In genomic region chr4:106749699-106750098, GRCm38 (mm10) we compare ENCODE assay signal across 8 mouse cellular contexts. TPM values are rescaled to one million over a fixed set of nuclear protein-coding genes. Genes with fewer than 3 reads are reported as not detected.
A peak's percentile ranks its signal among the peaks of the same experiment; 100 is the strongest.
DNase-seq lines count a peak whose midpoint lies in the region; ATAC-seq lines count a peak whose summit lies in the region.

No protein-coding gene starts in this region.

- H3K9me3 ChIP-seq in hindbrain, embryonic 14.5 days (ENCODE audit: control insufficient read depth, low read length): no peaks in the 10 kb centered on the region

- ATAC-seq in hindbrain, embryonic 14.5 days (ENCODE audit: low FRiP score): peak; percentile 86

- H3K27me3 ChIP-seq in hindbrain, embryonic 14.5 days (ENCODE audit: control insufficient read depth, insufficient read depth, low read length): no peaks in the 10 kb centered on the region

- H3K27ac ChIP-seq in hindbrain, embryonic 14.5 days: no peak overlapping the region

- peaks cover 20% of the 10 kb centered on the region for H3K4me1 ChIP-seq in hindbrain, embryonic 14.5 days (replicated peaks; ENCODE audit: control insufficient read depth, insufficient read depth, low read length)

- peak; percentile 57 for DNase-seq in WW6 (ENCODE audit: low read depth, low spot score)
- peak; percentile 76 to 79 for DNase-seq in cerebellum, postnatal 25 days
- peak; percentile 80 to 84 for DNase-seq in frontal cortex, postnatal 36 days (ENCODE audit: low spot score in 2 of 2)
- peak; percentile 74 for DNase-seq in hindbrain, embryonic 14.5 days (ENCODE audit: low spot score)
- DNase-seq in left cerebral cortex, adult 11 months (ENCODE audit: low spot score): peak; percentile 80
- DNase-seq in lung, postnatal 25 days (ENCODE audit: low spot score): peak; percentile 54
- peak; percentile 87 for DNase-seq in right cerebral cortex, adult 18-20 months
- DNase-seq in spleen, adult 18-20 months: no peak

- peak overlapping the region; percentile 8; the same call in 1 of the 2 replicates for H3K9ac ChIP-seq in hindbrain, embryonic 14.5 days

- WGBS in hindbrain, embryonic 14.5 days: 4% methylated on average over 7 of the region's 7 CpGs

- H3K4me3 ChIP-seq in hindbrain, embryonic 14.5 days (replicated peaks; ENCODE audit: low read length): peak overlapping the region; percentile 19

- H3K36me3 ChIP-seq in hindbrain, embryonic 14.5 days (replicated peaks; ENCODE audit: control insufficient read depth, insufficient read depth): no peaks in the 10 kb centered on the region

- peak overlapping the region; percentile 46 for H3K4me2 ChIP-seq in hindbrain, embryonic 14.5 days (replicated peaks)

RNA-seq across cellular contexts. Expression of gene Fam151a, which starts 16.0 kb away (rescaled TPM):
- polyA plus RNA-seq in hindbrain, embryonic 14.5 days (2014; fragmentation: Nextera tagmentation; extraction: Ambion mirVana): not detected in 2 replicates

RNA-seq across cellular contexts. Expression of gene Mroh7, which starts 19.0 kb away (rescaled TPM):
- polyA plus RNA-seq in hindbrain, embryonic 14.5 days (2014; fragmentation: Nextera tagmentation; extraction: Ambion mirVana): 0.83 and 1.1 TPM in 2 replicates

RNA-seq across cellular contexts. Expression of gene Acot11, which starts 55.1 kb away (rescaled TPM):
- 2.0 and 2.1 TPM in 2 replicates for polyA plus RNA-seq in hindbrain, embryonic 14.5 days (2014; fragmentation: Nextera tagmentation; extraction: Ambion mirVana)

Comparison
In these comparisons a context has a peak if more than half of its experiments do, and no peak if none do; other contexts are left out.
1. DNase-seq: peak in WW6 (single experiment), cerebellum, postnatal 25 days (2 of 2), frontal cortex, postnatal 36 days (2 of 2), hindbrain, embryonic 14.5 days (single experiment), left cerebral cortex, adult 11 months (single experiment), lung, postnatal 25 days (single experiment) and right cerebral cortex, adult 18-20 months (single experiment); none in spleen, adult 18-20 months (0 of 2).